7 mouse cellular contexts compared by ENCODE assay signal in genomic region chr3:101304156-101304555, GRCm38 (mm10). TPM values are rescaled to one million over a fixed set of nuclear protein-coding genes. Genes with fewer than 3 reads are reported as not detected.
A peak's percentile ranks its signal among the peaks of the same experiment; 100 is the strongest.
DNase-seq lines count a peak whose midpoint lies in the region; ATAC-seq and TF ChIP-seq lines count a peak whose summit lies in the region.

No protein-coding gene starts in this region.

- WGBS in embryonic facial prominence, embryonic 11.5 days: 12% methylated on average over 8 of the region's 8 CpGs
- WGBS in heart, postnatal 0 days: 15% methylated on average over 8 of the region's 8 CpGs

- no peaks in the 10 kb centered on the region for H3K36me3 ChIP-seq in ES-E14 (ENCODE audit: control insufficient read depth, insufficient read depth, low read length, poor library complexity, severe bottlenecking)
- no peaks in the 10 kb centered on the region for H3K36me3 ChIP-seq in embryonic facial prominence, embryonic 11.5 days (replicated peaks; ENCODE audit: control insufficient read depth, insufficient read depth, low read depth, low read length)
- H3K36me3 ChIP-seq in heart, postnatal 0 days (replicated peaks; ENCODE audit: control insufficient read depth, insufficient read depth, low read length): no peaks in the 10 kb centered on the region

- no peaks in the 10 kb centered on the region for H3K9me3 ChIP-seq in ES-E14 (ENCODE audit: control insufficient read depth, insufficient read depth, low read depth, low read length)
- H3K9me3 ChIP-seq in embryonic facial prominence, embryonic 11.5 days (replicated peaks; ENCODE audit: control insufficient read depth, low read length): no peaks in the 10 kb centered on the region
- H3K9me3 ChIP-seq in heart, postnatal 0 days (replicated peaks; ENCODE audit: control insufficient read depth, low read length): no peaks in the 10 kb centered on the region

- no peak overlapping the region for H3K27ac ChIP-seq in ES-E14 (ENCODE audit: insufficient read depth, low read depth, low read length, poor library complexity, severe bottlenecking)
- H3K27ac ChIP-seq in embryonic facial prominence, embryonic 11.5 days (replicated peaks; ENCODE audit: low read depth, low read length): no peak overlapping the region
- no peak overlapping the region for H3K27ac ChIP-seq in heart, postnatal 0 days (ENCODE audit: low read depth)

- peak; percentile 75 for TF ChIP-seq CTCF in heart, postnatal 0 days (IDR thresholded peaks at IDR 0.05; ENCODE audit: low read depth)

- H3K4me1 ChIP-seq in ES-E14 (ENCODE audit: control insufficient read depth in 2 of 2, insufficient read depth in 2 of 2, low read length in 2 of 2, poor library complexity in 1 of 2): peaks cover 3 to 4% of the 10 kb centered on the region in 2 experiments; a peak in 3 of 4 replicates
- no peaks in the 10 kb centered on the region for H3K4me1 ChIP-seq in embryonic facial prominence, embryonic 11.5 days (ENCODE audit: control insufficient read depth, insufficient read depth, low read length)
- H3K4me1 ChIP-seq in heart, postnatal 0 days (ENCODE audit: control insufficient read depth, insufficient read depth): 0 out of 2 replicates have a peak, but pooled peaks cover 6% of the 10 kb centered on the region

- no peaks in the 10 kb centered on the region for H3K27me3 ChIP-seq in embryonic facial prominence, embryonic 11.5 days (ENCODE audit: control insufficient read depth, insufficient read depth, low read length)
- no peaks in the 10 kb centered on the region for H3K27me3 ChIP-seq in heart, postnatal 0 days (ENCODE audit: control insufficient read depth, insufficient read depth, low read length)

- DNase-seq in ES-E14 (ENCODE audit: low read depth, low spot score): peak; percentile 70
- DNase-seq in adrenal gland, postnatal 4 days (ENCODE audit: low spot score in 2 of 2): peak; percentile 43 to 62
- DNase-seq in embryonic facial prominence, embryonic 11.5 days (ENCODE audit: low spot score): peak; percentile 88
- peak; percentile 51 for DNase-seq in heart, postnatal 0 days (ENCODE audit: low spot score)
- DNase-seq in layer of hippocampus, adult 18-20 months (ENCODE audit: low spot score in 2 of 2): peak; percentile 56 to 85
- peak; percentile 64 for DNase-seq in lung, postnatal 25 days (ENCODE audit: low spot score)
- DNase-seq in skeletal muscle tissue, adult 2 months (ENCODE audit: low read depth, low spot score): peak; percentile 62

- no peak overlapping the region for H3K9ac ChIP-seq in ES-E14 (ENCODE audit: insufficient read depth, low read depth, low read length, poor library complexity, severe bottlenecking)
- H3K9ac ChIP-seq in embryonic facial prominence, embryonic 11.5 days (replicated peaks; ENCODE audit: low read length): 0 out of 2 replicates have a peak overlapping the region, but pooled peaks have one; percentile 4
- H3K9ac ChIP-seq in heart, postnatal 0 days (replicated peaks; ENCODE audit: low read depth, low read length): no peak overlapping the region

- no peak for TF ChIP-seq EP300 in heart, postnatal 0 days (IDR thresholded peaks at IDR 0.05; ENCODE audit: low read depth)

- no peak overlapping the region for H3K4me3 ChIP-seq in ES-E14 (ENCODE audit: insufficient read depth in 1 of 2, low read depth in 1 of 2, low read length in 2 of 2, poor library complexity in 1 of 2, severe bottlenecking in 1 of 2)
- H3K4me3 ChIP-seq in embryonic facial prominence, embryonic 11.5 days (ENCODE audit: low read depth, low read length): no peak overlapping the region
- no peak overlapping the region for H3K4me3 ChIP-seq in heart, postnatal 0 days (ENCODE audit: low read depth, low read length)

- H3K4me2 ChIP-seq in embryonic facial prominence, embryonic 11.5 days (ENCODE audit: low read depth, low read length): no peak overlapping the region
- no peak overlapping the region for H3K4me2 ChIP-seq in heart, postnatal 0 days (ENCODE audit: low read depth, low read length)

- no peak for ATAC-seq in embryonic facial prominence, embryonic 11.5 days (replicated peaks; ENCODE audit: insufficient number of reproducible peaks, low FRiP score, low TSS enrichment, low read depth)
- ATAC-seq in heart, postnatal 0 days (ENCODE audit: insufficient read depth, low read depth): no peak

- in situ Hi-C loops in ES-E14 (cut with MboI; ENCODE audit: low sequenced_read_pairs in 2 of 2, unreplicated experiment in 2 of 2): loop anchor here (25.0 kb wide), 2 partner anchors 158 to 508 kb away; no protein-coding TSS in a partner anchor

TF ChIP-seq in ES-E14, 5 proteins besides CTCF, POLR2A, EP300 and RAD21:
- no peak for TF ChIP-seq HCFC1 (IDR thresholded peaks at IDR 0.05; ENCODE audit: borderline replicate concordance, insufficient read depth, low read length)
- TF ChIP-seq CHD2 (IDR thresholded peaks at IDR 0.05; ENCODE audit: low read depth, low read length): no peak
- TF ChIP-seq ZC3H11A (IDR thresholded peaks at IDR 0.05; ENCODE audit: borderline replicate concordance, low read depth, low read length): peak; percentile 69; the same call in 1 of the 2 replicates

RNA-seq across cellular contexts. Expression of gene Cd2, which starts 16.4 kb away (rescaled TPM):
- 0.62 and 2.2 TPM in 2 replicates for total RNA-seq in ES-E14 (2012; rRNA removed)
- total RNA-seq in adrenal gland, postnatal 4 days (2021): under 1 TPM in 1 of 2 experiments, not detected in 1; 0.59 TPM
- polyA plus RNA-seq in embryonic facial prominence, embryonic 11.5 days (2014; fragmentation: Nextera tagmentation; extraction: Ambion mirVana): 0.53 TPM in 1 of 2 replicates, not detected in the other
- 0.62 TPM in 1 of 2 replicates, not detected in the other for total RNA-seq in heart, postnatal 0 days (2014; rRNA removed; ENCODE audit: low replicate concordance)
- polyA plus RNA-seq in heart, postnatal 0 days (2015; fragmentation: Nextera tagmentation; extraction: Ambion mirVana): 0.19 TPM in 1 of 2 replicates, not detected in the other
- total RNA-seq in layer of hippocampus, adult 18-20 months (2021): not detected
